Mouse (Mus musculus) neural tube, embryonic 13.5 days (tissue): ENCODE measurements around the gene Abtb2. TPM values are rescaled to one million over a fixed set of nuclear protein-coding genes. Genes with fewer than 3 reads are reported as not detected.

Source experiments
- ATAC-seq: fragments of 200-750 bp; cut with Nextera tagmentation; 2 replicates; pipeline ENCODE4 v1.8.0; 2017; ENCODE audit warnings: low read depth, mild to moderate bottlenecking, moderate TSS enrichment, moderate library complexity
- H3K27ac ChIP-seq: fragments of 300-500 bp; sonication (generic); replicated peaks from 2 replicates; pipeline ENCODE4 v1.5.1; 2015; ENCODE audit warnings: moderate library complexity, mild to moderate bottlenecking, inconsistent platforms
- H3K27me3 ChIP-seq: fragments of 300-500 bp; sonication (generic); 2 replicates; pipeline ENCODE4 v1.6.1; 2015; ENCODE audit warnings: mild to moderate bottlenecking, inconsistent platforms
- H3K36me3 ChIP-seq: fragments of 300-500 bp; sonication (generic); 2 replicates; pipeline ENCODE4 v1.6.1; 2015; ENCODE audit warnings: mild to moderate bottlenecking, inconsistent platforms
- H3K4me1 ChIP-seq: fragments of 300-500 bp; sonication (generic); replicated peaks from 2 replicates; pipeline ENCODE4 v1.6.1; 2015; ENCODE audit warnings: inconsistent platforms
- H3K4me2 ChIP-seq: fragments of 300-500 bp; sonication (generic); 2 replicates; pipeline ENCODE4 v1.6.1; 2015; ENCODE audit warnings: inconsistent platforms, mild to moderate bottlenecking, moderate library complexity
- H3K4me3 ChIP-seq: fragments of 300-500 bp; sonication (generic); 2 replicates; pipeline ENCODE4 v1.5.1; 2015; ENCODE audit warnings: mild to moderate bottlenecking, inconsistent platforms
- H3K9ac ChIP-seq: fragments of 300-500 bp; sonication (generic); 2 replicates; pipeline ENCODE4 v1.6.1; 2015; ENCODE audit warnings: moderate library complexity, mild to moderate bottlenecking, inconsistent platforms
- H3K9me3 ChIP-seq: fragments of 300-500 bp; sonication (generic); 2 replicates; pipeline ENCODE4 v1.6.1; 2016; ENCODE audit warnings: inconsistent platforms
- WGBS: fragments of 180-500 bp; shearing (Covaris S2); methylation state at CpG from one replicate; pipeline ENCODE4 v1.1.7; 2015; 5-methylcytosine and 5-hydroxymethylcytosine counted together
- polyA plus RNA-seq: library from polyadenylated mRNA; unstranded; fragments of >200 nt; fragmentation: Nextera tagmentation; extraction: Ambion mirVana; gene quantifications from 2 replicates; pipeline ENCODE4 v1.2.1, GENCODE M21; 2015

The Abtb2 gene
- polyA plus RNA-seq, 1 experiment from 2014 or later = 13.2 TPM

GRCm38 (mm10) chr2:103652121-103652520, 86.0 kb downstream of the Abtb2 start:
- Histone ChIP-seq H3K27me3 (peaks cover 13% of the 10 kb centered on the region), H3K9ac (no peak overlapping the region), H3K4me2 (no peak overlapping the region), H3K4me3 (no peak overlapping the region), H3K36me3 (no peaks in the 10 kb centered on the region), H3K4me1 (peaks cover 11% of the 10 kb centered on the region; the same call in 1 of the 2 replicates), H3K9me3 (no peaks in the 10 kb centered on the region), H3K27ac (no peak overlapping the region)
- ATAC-seq = no peak
- WGBS = 88% methylated on average over 4 of the region's 4 CpGs

GRCm38 (mm10) chr2:103655037-103655436, 88.9 kb downstream of the Abtb2 start:
- no peak overlapping the region for H3K4me3 ChIP-seq
- peaks cover 12% of the 10 kb centered on the region for H3K4me1 ChIP-seq
- H3K27ac ChIP-seq = no peak overlapping the region
- H3K36me3 ChIP-seq = no peaks in the 10 kb centered on the region
- H3K4me2 ChIP-seq = no peak overlapping the region
- H3K9ac ChIP-seq = no peak overlapping the region
- H3K27me3 ChIP-seq = peaks cover 10% of the 10 kb centered on the region; the same call in 1 of the 2 replicates
- WGBS = 96% methylated on average over 1 of the region's 1 CpGs
- no peak for ATAC-seq
- H3K9me3 ChIP-seq = no peaks in the 10 kb centered on the region

- no peak overlapping the region for H3K27ac ChIP-seq
- no peak overlapping the region for H3K4me2 ChIP-seq
- H3K36me3 ChIP-seq = no peaks in the 10 kb centered on the region
- peaks cover 21% of the 10 kb centered on the region for H3K4me1 ChIP-seq
- 0 out of 2 replicates have a peak, but pooled peaks cover 3% of the 10 kb centered on the region for H3K27me3 ChIP-seq
- ATAC-seq = no peak
- H3K4me3 ChIP-seq = no peak overlapping the region
- H3K9ac ChIP-seq = no peak overlapping the region
- H3K9me3 ChIP-seq = no peaks in the 10 kb centered on the region
Measured at GRCm38 (mm10) chr2:103656028-103656427, 89.9 kb downstream of the Abtb2 start.

GRCm38 (mm10) chr2:103659167-103659566, 93.1 kb downstream of the Abtb2 start:
- H3K27me3 ChIP-seq = no peaks in the 10 kb centered on the region
- no peaks in the 10 kb centered on the region for H3K36me3 ChIP-seq
- WGBS = 84% methylated on average over 4 of the region's 4 CpGs
- no peak overlapping the region for H3K4me3 ChIP-seq
- H3K9me3 ChIP-seq = no peaks in the 10 kb centered on the region
- H3K9ac ChIP-seq = no peak overlapping the region
- H3K27ac ChIP-seq = no peak overlapping the region
- no peak for ATAC-seq
- no peak overlapping the region for H3K4me2 ChIP-seq
- H3K4me1 ChIP-seq = peaks cover 27% of the 10 kb centered on the region

GRCm38 (mm10) chr2:103659648-103660556, 93.8 kb downstream of the Abtb2 start:
- Histone ChIP-seq H3K4me3 (no peak overlapping the region), H3K9ac (no peak overlapping the region), H3K4me1 (peaks cover 27% of the 10 kb centered on the region), H3K4me2 (no peak overlapping the region), H3K27ac (peak overlapping the region; percentile 52), H3K27me3 (no peaks in the 10 kb centered on the region), H3K9me3 (no peaks in the 10 kb centered on the region), H3K36me3 (no peaks in the 10 kb centered on the region)
- no peak for ATAC-seq
- WGBS = 62% methylated on average over 15 of the region's 15 CpGs

GRCm38 (mm10) chr2:103661696-103662095, 95.6 kb downstream of the Abtb2 start:
- Histone ChIP-seq H3K9ac (no peak overlapping the region), H3K4me1 (peaks cover 27% of the 10 kb centered on the region), H3K36me3 (no peaks in the 10 kb centered on the region), H3K4me2 (no peak overlapping the region), H3K4me3 (no peak overlapping the region), H3K27ac (no peak overlapping the region), H3K9me3 (no peaks in the 10 kb centered on the region), H3K27me3 (no peaks in the 10 kb centered on the region)
- no peak for ATAC-seq
- WGBS = 50% methylated on average over 1 of the region's 1 CpGs

GRCm38 (mm10) chr2:103662121-103662520, 96.0 kb downstream of the Abtb2 start:
- Histone ChIP-seq H3K27ac (no peak overlapping the region), H3K9me3 (no peaks in the 10 kb centered on the region), H3K4me2 (no peak overlapping the region), H3K4me1 (peaks cover 27% of the 10 kb centered on the region), H3K4me3 (no peak overlapping the region), H3K9ac (no peak overlapping the region), H3K27me3 (no peaks in the 10 kb centered on the region; the same call in 1 of the 2 replicates), H3K36me3 (no peaks in the 10 kb centered on the region)
- no peak for ATAC-seq
- WGBS = 75% methylated on average over 4 of the region's 4 CpGs

GRCm38 (mm10) chr2:103664341-103664740, 98.2 kb downstream of the Abtb2 start:
- Histone ChIP-seq H3K27ac (no peak overlapping the region), H3K36me3 (no peaks in the 10 kb centered on the region), H3K9me3 (no peaks in the 10 kb centered on the region), H3K27me3 (no peaks in the 10 kb centered on the region; the same call in 1 of the 2 replicates), H3K9ac (no peak overlapping the region), H3K4me2 (no peak overlapping the region), H3K4me1 (peaks cover 40% of the 10 kb centered on the region), H3K4me3 (no peak overlapping the region)
- ATAC-seq = no peak
- WGBS = 79% methylated on average over 6 of the region's 6 CpGs

GRCm38 (mm10) chr2:103667962-103668815, 102.1 kb downstream of the Abtb2 start:
- ATAC-seq = peak; percentile 78
- H3K4me2 ChIP-seq = no peak overlapping the region
- no peaks in the 10 kb centered on the region for H3K9me3 ChIP-seq
- no peak overlapping the region for H3K4me3 ChIP-seq
- peaks cover 35% of the 10 kb centered on the region for H3K4me1 ChIP-seq
- no peak overlapping the region for H3K9ac ChIP-seq
- H3K36me3 ChIP-seq = no peaks in the 10 kb centered on the region
- WGBS = 36% methylated on average over 8 of the region's 8 CpGs
- H3K27me3 ChIP-seq = no peaks in the 10 kb centered on the region; the same call in 1 of the 2 replicates
- peak overlapping the region; percentile 20; the same call in 1 of the 2 replicates for H3K27ac ChIP-seq

- Histone ChIP-seq H3K4me1 (peaks cover 35% of the 10 kb centered on the region), H3K36me3 (no peaks in the 10 kb centered on the region), H3K27me3 (no peaks in the 10 kb centered on the region; the same call in 1 of the 2 replicates), H3K9me3 (no peaks in the 10 kb centered on the region), H3K4me2 (no peak overlapping the region), H3K4me3 (no peak overlapping the region), H3K9ac (no peak overlapping the region), H3K27ac (no peak overlapping the region)
- no peak for ATAC-seq
- WGBS = 75% methylated on average over 8 of the region's 8 CpGs
Measured at GRCm38 (mm10) chr2:103668939-103669338, 102.8 kb downstream of the Abtb2 start.

GRCm38 (mm10) chr2:103669561-103669960, 103.5 kb downstream of the Abtb2 start:
- 73% methylated on average over 4 of the region's 4 CpGs for WGBS
- no peak overlapping the region for H3K9ac ChIP-seq

GRCm38 (mm10) chr2:103670276-103670680, 104.2 kb downstream of the Abtb2 start:
- Histone ChIP-seq H3K4me1 (peaks cover 35% of the 10 kb centered on the region), H3K9ac (no peak overlapping the region), H3K4me2 (no peak overlapping the region), H3K4me3 (no peak overlapping the region), H3K27ac (no peak overlapping the region; the same call in 1 of the 2 replicates), H3K36me3 (no peaks in the 10 kb centered on the region), H3K9me3 (no peaks in the 10 kb centered on the region), H3K27me3 (no peaks in the 10 kb centered on the region; the same call in 1 of the 2 replicates)
- peak; percentile 41; the same call in 1 of the 2 replicates for ATAC-seq
- WGBS = 54% methylated on average over 3 of the region's 3 CpGs

More at GRCm38 (mm10) chr2:103669561-103669960, 103.5 kb downstream of the Abtb2 start:
- Histone ChIP-seq H3K27me3 (no peaks in the 10 kb centered on the region; the same call in 1 of the 2 replicates), H3K4me2 (no peak overlapping the region), H3K9me3 (no peaks in the 10 kb centered on the region), H3K36me3 (no peaks in the 10 kb centered on the region), H3K4me1 (peaks cover 35% of the 10 kb centered on the region), H3K4me3 (no peak overlapping the region), H3K27ac (no peak overlapping the region)
- no peak for ATAC-seq
